Mouse (Mus musculus) E14TG2a.4 (cell line): Measurements from ENCODE around the gene Sh3bp5.

ENCODE experiments used
- CTCF ChIP-seq: conservative IDR thresholded peaks from 2 replicates; pipeline ENCODE4 v1.5.1; 2014; ENCODE audit warnings: low read length
- POU5F1 ChIP-seq: IDR thresholded peaks from 2 replicates; pipeline ENCODE4 v1.6.1; 2014; ENCODE audit warnings: low read length, borderline replicate concordance

GRCm38 (mm10) chr14:31317754-31318153 lies 118.1 kb downstream of the Sh3bp5 start:
- no peak for TF ChIP-seq CTCF
- TF ChIP-seq POU5F1, result no peak
